Mouse (Mus musculus) granulocyte monocyte progenitor cell, adult 5-6 weeks (primary cell): ENCODE data around the gene Micall1. TPM values are rescaled to one million over a fixed set of nuclear protein-coding genes. Genes with fewer than 3 reads are reported as not detected.

Experiments used
- ATAC-seq: replicated peaks from 2 replicates; pipeline ENCODE4 v1.8.0; 2016; ENCODE audit warnings: mild to moderate bottlenecking, moderate TSS enrichment, inconsistent platforms; ENCODE audit not compliant: poor library complexity, severe bottlenecking
- total RNA-seq, 2 experiments: library from RNA; stranded (forward) in 1 of 2; stranded (reverse) in 1 of 2; fragments of 200-712, 200-1000 nt in 1 of 2; fragments of >200 nt in 1 of 2; fragmentation: Nextera tagmentation in 1 of 2; gene quantifications; 2 replicates each; pipeline ENCODE4 v1.2.3; 2014 to 2017

Micall1 gene
- total RNA-seq, 2 experiments from 2014 or later = 7.1 to 13.5 TPM

- ATAC-seq = no peak
These were observed 55.6 kb downstream of the Micall1 start for GRCm38 (mm10) chr15:79164251-79164650.

- no peak for ATAC-seq
These were observed 56.4 kb downstream of the Micall1 start, which contains the start of gene Sox10 for GRCm38 (mm10) chr15:79165140-79165539. Sox10 (minus strand) TSS chr15:79165240.

GRCm38 (mm10) chr15:79166712-79167111 lies 58.0 kb downstream of the Micall1 start:
- no peak for ATAC-seq

GRCm38 (mm10) chr15:79176905-79177304 lies 68.2 kb downstream of the Micall1 start:
- no peak for ATAC-seq

- ATAC-seq = no peak
These were observed 76.5 kb downstream of the Micall1 start for GRCm38 (mm10) chr15:79185213-79185612.

Other genes with a start within 250 kb of the Micall1 start
- gene Gga1, start 231.7 kb upstream of the Micall1 start, total RNA-seq (2014; fragmentation: Nextera tagmentation) = 46.3 and 48.6 TPM in 2 replicates
- 13.9 and 17.6 TPM in 2 replicates for gene Gga1, start 231.7 kb upstream of the Micall1 start, total RNA-seq (2017)
- gene Gm49510, start 209.2 kb upstream of the Micall1 start, total RNA-seq (2014; fragmentation: Nextera tagmentation) = not detected in 2 replicates
- gene Gm49510, start 209.2 kb upstream of the Micall1 start, total RNA-seq (2017) = 1.1 TPM in 1 of 2 replicates, not detected in the other
- 58.0 and 70.8 TPM in 2 replicates for gene Sh3bp1, start 209.1 kb upstream of the Micall1 start, total RNA-seq (2014; fragmentation: Nextera tagmentation)
- 19.3 and 29.4 TPM in 2 replicates for gene Sh3bp1, start 209.1 kb upstream of the Micall1 start, total RNA-seq (2017)
- gene Pdxp, start 195.0 kb upstream of the Micall1 start, total RNA-seq (2014; fragmentation: Nextera tagmentation) = 10.6 and 19.8 TPM in 2 replicates
- gene Pdxp, start 195.0 kb upstream of the Micall1 start, total RNA-seq (2017) = 4.0 and 6.4 TPM in 2 replicates
- 677 and 745 TPM in 2 replicates for gene Lgals1, start 182.2 kb upstream of the Micall1 start, total RNA-seq (2014; fragmentation: Nextera tagmentation)
- 746 and 991 TPM in 2 replicates for gene Lgals1, start 182.2 kb upstream of the Micall1 start, total RNA-seq (2017)
- 34.4 and 60.8 TPM in 2 replicates for gene Nol12, start 174.0 kb upstream of the Micall1 start, total RNA-seq (2014; fragmentation: Nextera tagmentation)
- gene Nol12, start 174.0 kb upstream of the Micall1 start, total RNA-seq (2017) = 20.1 and 30.7 TPM in 2 replicates
- gene Triobp, start 161.2 kb upstream of the Micall1 start, total RNA-seq (2014; fragmentation: Nextera tagmentation) = 44.7 and 55.4 TPM in 2 replicates
- 20.6 and 32.3 TPM in 2 replicates for gene Triobp, start 161.2 kb upstream of the Micall1 start, total RNA-seq (2017)
- 10.6 and 17.0 TPM in 2 replicates for gene H1f0, start 80.4 kb upstream of the Micall1 start, total RNA-seq (2014; fragmentation: Nextera tagmentation)
- 19.6 and 24.4 TPM in 2 replicates for gene H1f0, start 80.4 kb upstream of the Micall1 start, total RNA-seq (2017)
- 0.73 TPM in 1 of 2 replicates, not detected in the other for gene Galr3, start 67.0 kb upstream of the Micall1 start, total RNA-seq (2014; fragmentation: Nextera tagmentation)
- gene Galr3, start 67.0 kb upstream of the Micall1 start, total RNA-seq (2017) = 0.65 and 2.1 TPM in 2 replicates
- 14.5 and 21.9 TPM in 2 replicates for gene Ankrd54, start 46.0 kb upstream of the Micall1 start, total RNA-seq (2014; fragmentation: Nextera tagmentation)
- 14.0 and 20.8 TPM in 2 replicates for gene Ankrd54, start 46.0 kb upstream of the Micall1 start, total RNA-seq (2017)
- 228 and 235 TPM in 2 replicates for gene Eif3l, start 33.7 kb upstream of the Micall1 start, total RNA-seq (2014; fragmentation: Nextera tagmentation)
- gene Eif3l, start 33.7 kb upstream of the Micall1 start, total RNA-seq (2017) = 310 and 312 TPM in 2 replicates
- 60.5 and 134 TPM in 2 replicates for gene Polr2f, start 32.1 kb downstream of the Micall1 start, total RNA-seq (2014; fragmentation: Nextera tagmentation)
- gene Polr2f, start 32.1 kb downstream of the Micall1 start, total RNA-seq (2017) = 91.1 and 113 TPM in 2 replicates
- gene 1700088E04Rik, start 32.4 kb downstream of the Micall1 start, total RNA-seq (2014; fragmentation: Nextera tagmentation) = not detected in 2 replicates
- gene 1700088E04Rik, start 32.4 kb downstream of the Micall1 start, total RNA-seq (2017) = not detected in 2 replicates
- gene Sox10, start 56.3 kb downstream of the Micall1 start, total RNA-seq (2014; fragmentation: Nextera tagmentation) = not detected in 2 replicates
- gene Sox10, start 56.3 kb downstream of the Micall1 start, total RNA-seq (2017) = not detected in 2 replicates
- gene Pick1, start 120.3 kb downstream of the Micall1 start, total RNA-seq (2014; fragmentation: Nextera tagmentation) = 7.8 and 11.3 TPM in 2 replicates
- gene Pick1, start 120.3 kb downstream of the Micall1 start, total RNA-seq (2017) = 5.3 and 8.4 TPM in 2 replicates
- 0.83 TPM in 1 of 2 replicates, not detected in the other for gene Gm49486, start 120.5 kb downstream of the Micall1 start, total RNA-seq (2014; fragmentation: Nextera tagmentation)
- 0.52 TPM in 1 of 2 replicates, not detected in the other for gene Gm49486, start 120.5 kb downstream of the Micall1 start, total RNA-seq (2017)
- gene Slc16a8, start 145.9 kb downstream of the Micall1 start, total RNA-seq (2014; fragmentation: Nextera tagmentation) = not detected in 2 replicates
- not detected in 2 replicates for gene Slc16a8, start 145.9 kb downstream of the Micall1 start, total RNA-seq (2017)
- not detected in 2 replicates for gene Baiap2l2, start 176.6 kb downstream of the Micall1 start, total RNA-seq (2014; fragmentation: Nextera tagmentation)
- not detected in 2 replicates for gene Baiap2l2, start 176.6 kb downstream of the Micall1 start, total RNA-seq (2017)
- gene Pla2g6, start 219.5 kb downstream of the Micall1 start, total RNA-seq (2014; fragmentation: Nextera tagmentation) = 15.3 and 20.4 TPM in 2 replicates
- gene Pla2g6, start 219.5 kb downstream of the Micall1 start, total RNA-seq (2017) = 9.2 and 13.0 TPM in 2 replicates
- gene Maff, start 237.7 kb downstream of the Micall1 start, total RNA-seq (2014; fragmentation: Nextera tagmentation) = 0.41 TPM in 1 of 2 replicates, not detected in the other
- gene Maff, start 237.7 kb downstream of the Micall1 start, total RNA-seq (2017) = 2.8 TPM in 2 replicates